Mouse (Mus musculus) ES-E14 (cell line): ENCODE data around the gene Myt1l.

ENCODE experiments used
- MAFK ChIP-seq: IDR thresholded peaks from 2 replicates; pipeline ENCODE4 v1.6.1; 2014; ENCODE audit warnings: mild to moderate bottlenecking, low read depth, low read length, inconsistent platforms; ENCODE audit not compliant: insufficient read depth
- ZC3H11A ChIP-seq: IDR thresholded peaks from 2 replicates; pipeline ENCODE4 v1.6.1; 2012; ENCODE audit warnings: low read depth, mild to moderate bottlenecking, inconsistent platforms, low read length, borderline replicate concordance

DNA sequence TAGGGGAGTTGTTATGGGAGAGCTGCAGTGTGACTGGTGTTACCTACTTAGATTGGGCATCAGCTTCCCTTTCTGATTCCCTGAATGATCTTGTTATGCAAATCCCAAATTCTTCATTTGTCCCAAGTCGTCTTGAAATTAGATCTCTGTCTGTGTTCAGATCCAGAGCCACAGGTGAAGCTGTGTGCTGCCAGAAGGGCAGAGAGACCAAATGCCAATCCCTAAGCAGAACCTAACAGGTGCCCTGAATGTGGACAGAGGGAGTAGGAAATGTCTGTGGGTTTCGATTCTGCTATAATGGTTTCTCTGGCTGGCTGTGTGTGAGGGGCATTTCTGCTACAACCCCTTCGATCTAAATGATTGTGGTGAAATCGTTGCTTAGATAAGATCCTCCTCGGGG, 18.9 kb downstream of the Myt1l start:
- TF ChIP-seq MAFK, result no peak
- no peak for TF ChIP-seq ZC3H11A
